ENCODE assay signal across 32 mouse cellular contexts in genomic region chr3:101961146-101961835, GRCm38 (mm10). TPM values are rescaled to one million over a fixed set of nuclear protein-coding genes. Genes with fewer than 3 reads are reported as not detected.
"Had no signal": no experiment of that assay in that cellular context is flagged by ENCODE, and none has a peak within 500 bp of the region (broad histone marks: within the 10 kb centered on the region; RNA-seq: fewer than 3 reads in every experiment).

No protein-coding gene starts in this region.

- H3K36me3 ChIP-seq: heart, embryonic 13.5 days; heart, embryonic 15.5 days; kidney, embryonic 15.5 days; limb, embryonic 13.5 days; limb, embryonic 15.5 days; liver, embryonic 12.5 days had no signal

- H3K27me3 ChIP-seq: heart, embryonic 13.5 days; heart, embryonic 15.5 days; liver, embryonic 12.5 days had no signal

- DNase-seq: gastrocnemius, postnatal 14 days; gastrocnemius, postnatal 36 days; heart, adult 11 months; heart, adult 2 months; heart, postnatal 14 days; heart, postnatal 36 days; kidney, adult 11 months; kidney, adult 2 months; kidney, adult 9 months; kidney, postnatal 14 days; kidney, postnatal 36 days; layer of hippocampus, adult 9-11 months; layer of hippocampus, postnatal 36 days; lung, adult 18-20 months had no signal

- ATAC-seq: intestine, embryonic 16.5 days; liver, embryonic 12.5 days had no signal

- H3K4me2 ChIP-seq: heart, embryonic 11.5 days; heart, embryonic 13.5 days; heart, embryonic 15.5 days; hindbrain, embryonic 14.5 days; kidney, embryonic 15.5 days; limb, embryonic 13.5 days; limb, embryonic 15.5 days; liver, embryonic 12.5 days had no signal

- H3K9me3 ChIP-seq: heart, embryonic 13.5 days; heart, embryonic 15.5 days; kidney, embryonic 15.5 days; limb, embryonic 13.5 days; limb, embryonic 15.5 days; liver, embryonic 12.5 days had no signal

- H3K4me3 ChIP-seq: heart, adult 2 months; heart, embryonic 13.5 days; heart, embryonic 15.5 days; kidney, embryonic 15.5 days; limb, embryonic 13.5 days; limb, embryonic 15.5 days; liver, embryonic 12.5 days had no signal

- H3K27ac ChIP-seq: heart, adult 2 months; heart, embryonic 13.5 days; heart, embryonic 15.5 days; hindbrain, embryonic 14.5 days; kidney, embryonic 15.5 days; kidney, postnatal 0 days; limb, embryonic 13.5 days; limb, embryonic 15.5 days; liver, embryonic 12.5 days; liver, embryonic 14.5 days had no signal

- H3K9ac ChIP-seq: heart, embryonic 13.5 days; heart, embryonic 15.5 days; hindbrain, embryonic 14.5 days; kidney, embryonic 15.5 days; limb, embryonic 13.5 days; limb, embryonic 15.5 days; liver, embryonic 12.5 days; liver, embryonic 14.5 days had no signal

- H3K4me1 ChIP-seq: heart, embryonic 15.5 days; kidney, embryonic 15.5 days; limb, embryonic 15.5 days; liver, embryonic 12.5 days had no signal

RNA-seq across cellular contexts. Expression of gene Nhlh2, which starts 48.6 kb away (rescaled TPM):
- total RNA-seq: gastrocnemius, adult 18-20 months; gastrocnemius, adult 8-10 months; gastrocnemius, postnatal 14 days; gastrocnemius, postnatal 36 days; heart, adult 2 months; heart, postnatal 14 days; heart, postnatal 36 days; hematopoietic stem cell, adult 5-6 weeks; liver, adult 2 months had no signal
- polyA plus RNA-seq: gonadal fat pad, adult 2 months; heart, adult 2 months; heart, embryonic 13.5 days; heart, embryonic 15.5 days; heart, postnatal 0 days; kidney, adult 2 months; kidney, embryonic 15.5 days; kidney, postnatal 0 days; liver, adult 2 months; liver, embryonic 12.5 days; liver, embryonic 14.5 days; liver, embryonic 16.5 days had no signal
